Mouse (Mus musculus): Measurements from ENCODE around the gene Tyw1. TPM values are rescaled to one million over a fixed set of nuclear protein-coding genes. Genes with fewer than 3 reads are reported as not detected.
A peak's percentile ranks its signal among the peaks of the same experiment; 100 is the strongest.

The Tyw1 gene
- polyA plus RNA-seq, 1 experiment from 2014 or later, result 28.0 TPM

DNA sequence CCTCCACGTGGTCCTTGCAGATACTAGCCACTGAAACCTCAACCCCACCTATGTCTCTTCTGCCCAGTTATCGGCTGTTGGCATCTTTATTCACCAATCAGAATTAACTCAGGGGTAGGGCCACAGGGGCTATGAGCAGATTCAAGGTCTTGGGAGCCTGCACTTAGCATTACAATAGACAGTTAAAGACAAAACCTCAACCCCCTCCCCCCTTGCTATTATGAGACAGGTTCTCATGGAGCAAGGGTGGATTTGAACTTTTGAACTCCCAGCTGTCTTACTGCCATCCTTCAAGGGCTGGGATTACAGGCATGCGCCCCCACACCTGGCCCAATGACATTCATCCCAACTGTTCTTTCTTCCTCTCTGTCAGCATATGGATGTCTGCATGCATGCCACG, 107.7 kb downstream of the Tyw1 start:
- H3K27me3 ChIP-seq, result no peaks in the 10 kb centered on the region
- H3K4me3 ChIP-seq (replicated peaks), result no peak overlapping the region
- H3K27ac ChIP-seq, result no peak overlapping the region
- no peaks in the 10 kb centered on the region for H3K4me1 ChIP-seq
- 64% methylated on average over 4 of the region's 4 CpGs for WGBS
- H3K9ac ChIP-seq, result no peak overlapping the region
- no peak for ATAC-seq (replicated peaks; ENCODE audit: low FRiP score)
- H3K4me2 ChIP-seq, result no peak overlapping the region
- no peaks in the 10 kb centered on the region for H3K36me3 ChIP-seq
- no peaks in the 10 kb centered on the region for H3K9me3 ChIP-seq (replicated peaks)

DNA sequence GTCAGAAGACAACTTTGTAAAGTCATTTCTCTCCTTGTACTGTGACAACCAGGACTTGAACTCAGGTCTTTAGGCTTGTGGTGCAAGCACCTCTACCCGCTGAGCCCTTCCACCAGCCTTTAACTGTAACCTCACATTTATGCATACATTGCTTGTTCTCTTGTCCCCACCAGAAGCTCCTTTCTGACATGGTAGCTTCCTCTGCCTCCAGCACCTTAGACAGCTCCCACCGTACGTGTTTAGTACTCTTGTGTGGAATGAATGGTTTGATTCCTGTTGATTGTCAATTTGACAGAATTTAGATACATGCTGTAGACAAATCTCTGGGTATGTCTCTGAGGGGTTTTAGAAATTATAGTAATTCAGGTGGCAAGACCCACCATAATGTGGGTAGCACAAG, 108.4 kb downstream of the Tyw1 start:
- Histone ChIP-seq H3K4me1 (no peaks in the 10 kb centered on the region), H3K9ac (no peak overlapping the region)
- no peak for ATAC-seq (replicated peaks; ENCODE audit: low FRiP score)

DNA sequence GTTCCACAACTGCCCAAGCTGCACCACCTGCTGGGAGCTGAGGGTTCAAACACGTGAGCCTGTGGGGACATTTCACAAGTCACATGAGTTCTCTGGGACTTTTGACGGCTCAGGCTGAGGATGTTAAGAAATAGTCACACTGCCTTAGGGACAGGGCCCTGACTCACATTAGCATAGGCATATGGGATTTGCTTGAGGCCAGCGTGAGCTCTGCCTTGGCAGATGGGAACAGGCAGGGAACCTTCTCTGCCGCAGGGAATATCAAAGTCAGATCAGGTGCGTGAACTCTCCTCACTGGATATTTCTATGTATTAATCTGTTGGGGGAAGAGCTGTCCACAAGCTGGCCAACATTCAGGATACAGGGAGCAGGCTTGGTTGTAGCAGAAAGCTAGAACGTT, 112.8 kb downstream of the Tyw1 start:
- 87% methylated on average over 6 of the region's 6 CpGs for WGBS
- ATAC-seq (replicated peaks; ENCODE audit: low FRiP score), result no peak
- no peak overlapping the region for H3K4me3 ChIP-seq (replicated peaks)
- H3K36me3 ChIP-seq, result no peaks in the 10 kb centered on the region
- no peaks in the 10 kb centered on the region for H3K4me1 ChIP-seq
- H3K9me3 ChIP-seq (replicated peaks), result no peaks in the 10 kb centered on the region
- no peaks in the 10 kb centered on the region for H3K27me3 ChIP-seq
- no peak overlapping the region for H3K4me2 ChIP-seq
- no peak overlapping the region for H3K27ac ChIP-seq
- H3K9ac ChIP-seq, result no peak overlapping the region

More for the DNA sequence above, 108.4 kb downstream of the Tyw1 start:
- Histone ChIP-seq H3K4me2 (no peak overlapping the region), H3K27me3 (no peaks in the 10 kb centered on the region), H3K4me3 (replicated peaks) (no peak overlapping the region), H3K36me3 (no peaks in the 10 kb centered on the region), H3K9me3 (replicated peaks) (no peaks in the 10 kb centered on the region), H3K27ac (no peak overlapping the region)
- WGBS, result 34% methylated on average over 3 of the region's 3 CpGs

DNA sequence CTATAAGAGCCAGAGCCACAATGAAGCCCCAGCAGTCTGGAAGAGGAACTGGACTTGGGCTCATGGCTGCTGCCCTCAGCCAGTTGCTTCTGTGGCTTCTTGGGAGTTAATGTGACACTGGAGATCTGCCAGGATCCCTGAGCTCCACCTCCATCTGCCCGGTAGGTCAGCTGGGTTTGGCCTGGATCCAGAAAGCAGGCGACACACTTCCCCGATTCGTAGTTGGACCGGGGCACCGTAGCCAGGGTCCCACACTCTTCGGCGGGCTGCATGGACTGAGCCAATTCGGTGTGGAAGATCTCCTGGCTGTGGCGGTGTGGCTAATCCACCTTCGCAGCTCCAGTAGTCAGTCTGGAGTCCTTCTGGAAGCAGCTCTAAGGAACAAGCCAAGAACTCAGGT, 113.8 kb downstream of the Tyw1 start, which contains the start of gene Caln1:
Gene Caln1 (plus strand): TSS at position 219 of the 400 bp plus-strand sequence.
- no peak within 1 kb of the TSS for H3K4me2 ChIP-seq

DNA sequence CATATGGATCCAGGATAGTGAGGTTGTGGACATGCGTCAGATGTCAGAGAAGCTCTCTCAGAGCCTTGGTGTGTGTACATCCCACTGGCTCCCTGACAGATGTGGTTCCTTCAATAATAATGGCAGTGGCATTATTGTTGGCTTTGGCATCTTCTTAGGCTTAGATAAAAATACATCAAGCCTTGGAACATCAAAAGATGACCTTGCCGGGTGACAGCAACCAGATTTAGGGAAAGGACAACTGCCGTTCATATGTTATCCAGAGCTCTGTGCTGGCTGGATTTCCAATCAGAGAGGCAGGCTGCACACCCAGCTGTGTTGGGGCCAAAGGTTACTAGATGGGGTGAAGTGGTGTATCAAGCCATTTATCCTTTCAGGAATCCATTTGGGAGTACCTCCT, 120.0 kb downstream of the Tyw1 start:
- 83% methylated on average over 3 of the region's 3 CpGs for WGBS
- no peaks in the 10 kb centered on the region for H3K27me3 ChIP-seq
- H3K36me3 ChIP-seq, result no peaks in the 10 kb centered on the region

More for the DNA sequence above, 113.8 kb downstream of the Tyw1 start, which contains the start of gene Caln1:
- 68% methylated on average over 11 of the region's 11 CpGs for WGBS
- no peak for ATAC-seq (replicated peaks; ENCODE audit: low FRiP score)
- H3K4me3 ChIP-seq (replicated peaks), result no peak within 1 kb of the TSS
- H3K27me3 ChIP-seq, result no peaks in the 10 kb centered on the region
- H3K9ac ChIP-seq, result no peak within 1 kb of the TSS
- H3K27ac ChIP-seq, result no peak within 1 kb of the TSS
- no peaks in the 10 kb centered on the region for H3K36me3 ChIP-seq
- H3K9me3 ChIP-seq (replicated peaks), result no peaks in the 10 kb centered on the region
- no peaks in the 10 kb centered on the region for H3K4me1 ChIP-seq

DNA sequence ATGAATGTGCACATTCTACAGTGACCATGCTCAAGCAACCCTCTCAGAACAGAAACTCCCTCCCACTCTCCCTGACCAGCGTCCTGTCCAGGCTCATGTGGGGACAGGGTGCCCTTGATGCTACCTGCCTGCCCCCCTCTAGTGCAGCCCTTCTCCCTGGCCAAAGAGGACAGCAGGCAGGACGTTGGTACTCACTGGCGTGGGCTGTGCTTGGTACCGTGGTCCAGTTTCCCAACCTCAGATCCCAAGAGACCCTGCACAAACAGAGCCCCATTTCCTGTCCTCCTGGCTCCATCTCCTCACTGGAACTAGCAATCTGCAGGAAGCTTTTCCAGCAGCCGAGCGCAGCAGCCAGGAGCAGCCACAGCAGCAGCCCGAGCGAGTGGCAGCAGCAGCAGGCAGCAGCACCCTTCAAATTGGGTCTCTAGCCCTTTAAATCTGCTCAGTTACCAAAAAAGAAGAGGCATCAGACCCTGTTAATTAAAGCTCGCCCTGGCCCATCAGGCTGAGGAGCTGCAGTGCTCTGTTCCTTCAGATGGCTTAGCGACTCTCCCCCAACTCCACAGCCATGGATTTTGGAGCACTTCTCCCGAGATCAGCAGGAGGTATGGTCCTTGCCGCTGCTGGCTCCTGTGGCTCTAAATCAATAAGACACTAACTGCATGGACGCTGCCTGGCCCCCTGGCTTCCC, 128.9 kb downstream of the Tyw1 start, which contains the start of gene A330070K13Rik:
Gene A330070K13Rik (minus strand): TSS at position 410 of the 691 bp plus-strand sequence.
- H3K9me3 ChIP-seq (replicated peaks), result no peaks in the 10 kb centered on the region
- peak within 1 kb of the TSS; percentile 18 for H3K4me3 ChIP-seq (replicated peaks)
- H3K36me3 ChIP-seq, result no peaks in the 10 kb centered on the region
- no peak for ATAC-seq (replicated peaks; ENCODE audit: low FRiP score)
- WGBS, result 5% methylated on average over 13 of the region's 13 CpGs
- no peak within 1 kb of the TSS for H3K27ac ChIP-seq
- H3K27me3 ChIP-seq, result no peaks in the 10 kb centered on the region
- peak within 1 kb of the TSS; percentile 50 for H3K4me2 ChIP-seq
- H3K4me1 ChIP-seq, result peaks cover 13% of the 10 kb centered on the region
- H3K9ac ChIP-seq, result no peak within 1 kb of the TSS

More for the DNA sequence above, 120.0 kb downstream of the Tyw1 start:
- Histone ChIP-seq H3K4me3 (replicated peaks) (no peak overlapping the region), H3K9me3 (replicated peaks) (no peaks in the 10 kb centered on the region), H3K27ac (no peak overlapping the region), H3K9ac (no peak overlapping the region), H3K4me2 (no peak overlapping the region), H3K4me1 (no peaks in the 10 kb centered on the region)
- ATAC-seq (replicated peaks; ENCODE audit: low FRiP score), result no peak

DNA sequence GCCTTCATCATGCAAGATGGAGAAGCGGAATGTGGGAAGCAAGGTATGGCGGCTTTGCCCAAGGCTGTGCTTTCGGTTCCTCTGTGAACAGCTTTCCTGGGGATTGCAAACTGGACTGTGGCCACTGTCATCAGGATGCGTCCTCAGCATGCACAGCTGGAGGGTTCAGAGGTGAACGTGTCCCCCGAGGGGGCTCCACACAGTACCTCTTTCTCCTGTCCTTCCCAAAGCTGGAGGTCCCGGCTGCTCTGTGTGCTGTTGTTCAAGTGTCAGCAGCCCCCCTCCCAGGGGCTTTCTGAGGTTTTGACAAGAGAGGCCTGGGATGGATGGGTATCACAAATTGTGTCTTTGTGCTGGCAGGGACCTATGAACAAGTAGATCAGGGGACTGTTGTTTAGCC, 131.0 kb downstream of the Tyw1 start:
- H3K36me3 ChIP-seq, result no peaks in the 10 kb centered on the region
- no peaks in the 10 kb centered on the region for H3K27me3 ChIP-seq
- no peak overlapping the region for H3K4me2 ChIP-seq
- ATAC-seq (replicated peaks; ENCODE audit: low FRiP score), result no peak
- H3K9me3 ChIP-seq (replicated peaks), result no peaks in the 10 kb centered on the region
- H3K4me3 ChIP-seq (replicated peaks), result no peak overlapping the region
- H3K4me1 ChIP-seq, result peaks cover 13% of the 10 kb centered on the region
- WGBS, result 57% methylated on average over 7 of the region's 7 CpGs
- no peak overlapping the region for H3K9ac ChIP-seq
- no peak overlapping the region for H3K27ac ChIP-seq

Other genes with a start within 250 kb of the Tyw1 start
- gene Asl, start 226.4 kb upstream of the Tyw1 start, polyA plus RNA-seq (2015; fragmentation: Nextera tagmentation; extraction: Ambion mirVana), result 49.9 and 50.6 TPM in 2 replicates
- 39.0 and 40.6 TPM in 2 replicates for gene Crcp, start 226.3 kb upstream of the Tyw1 start, polyA plus RNA-seq (2015; fragmentation: Nextera tagmentation; extraction: Ambion mirVana)
- gene Tpst1, start 182.3 kb upstream of the Tyw1 start, polyA plus RNA-seq (2015; fragmentation: Nextera tagmentation; extraction: Ambion mirVana), result 67.7 and 72.5 TPM in 2 replicates
- gene Kctd7, start 110.8 kb upstream of the Tyw1 start, polyA plus RNA-seq (2015; fragmentation: Nextera tagmentation; extraction: Ambion mirVana), result 4.7 and 5.0 TPM in 2 replicates
- 30.0 and 32.1 TPM in 2 replicates for gene Rabgef1, start 83.8 kb upstream of the Tyw1 start, polyA plus RNA-seq (2015; fragmentation: Nextera tagmentation; extraction: Ambion mirVana)
- 33.6 and 34.6 TPM in 2 replicates for gene Tmem248, start 38.5 kb upstream of the Tyw1 start, polyA plus RNA-seq (2015; fragmentation: Nextera tagmentation; extraction: Ambion mirVana)
- gene Sbds, start 89 bp upstream of the Tyw1 start, polyA plus RNA-seq (2015; fragmentation: Nextera tagmentation; extraction: Ambion mirVana), result 73.4 and 75.3 TPM in 2 replicates
- gene Caln1, start 113.8 kb downstream of the Tyw1 start, polyA plus RNA-seq (2015; fragmentation: Nextera tagmentation; extraction: Ambion mirVana), result 0.78 and 1.1 TPM in 2 replicates
- gene A330070K13Rik, start 129.0 kb downstream of the Tyw1 start, polyA plus RNA-seq (2015; fragmentation: Nextera tagmentation; extraction: Ambion mirVana), result not detected in 2 replicates